Mouse (Mus musculus): Measurements from ENCODE around the gene Gm21812. TPM values are rescaled to one million over a fixed set of nuclear protein-coding genes. Genes with fewer than 3 reads are reported as not detected.
"Not testable (repeated sequence)": the region's sequence is repeated elsewhere in the genome, so short reads cannot be mapped to it uniquely, and the experiment has no call there.

The Gm21812 gene
- polyA plus RNA-seq (2014; fragmentation: Nextera tagmentation; extraction: Ambion mirVana), result not detected in 2 replicates

- H3K9ac ChIP-seq (ENCODE audit: low read length); H3K27ac ChIP-seq (ENCODE audit: low read depth, low read length); H3K4me3 ChIP-seq (ENCODE audit: low read depth, low read length); H3K4me2 ChIP-seq; H3K4me1 ChIP-seq (ENCODE audit: control insufficient read depth, insufficient read depth, low read length); ATAC-seq (ENCODE audit: low FRiP score); DNase-seq (ENCODE audit: low spot score, missing footprints); H3K9me3 ChIP-seq (ENCODE audit: control insufficient read depth, low read length); H3K36me3 ChIP-seq (ENCODE audit: control insufficient read depth, insufficient read depth, low read length); H3K27me3 ChIP-seq (ENCODE audit: control insufficient read depth, insufficient read depth, low read length): not testable (repeated sequence)
- WGBS, result no CpG with 5 or more reads among the region's 4 CpGs
These were observed at the start of gene Gm21812 for GRCm38 (mm10) chrY:9347084-9347483. Gene Gm21812 (minus strand): TSS chrY:9347184.

Other genes starting within 250 kb of the Gm21812 start
- not detected in 2 replicates for gene Gm21292, start 213.3 kb downstream of the Gm21812 start, polyA plus RNA-seq (2014; fragmentation: Nextera tagmentation; extraction: Ambion mirVana)
- gene Gm21721, start 145.0 kb downstream of the Gm21812 start, polyA plus RNA-seq (2014; fragmentation: Nextera tagmentation; extraction: Ambion mirVana), result not detected in 2 replicates
- not detected in 2 replicates for gene Gm21874, start 69.0 kb upstream of the Gm21812 start, polyA plus RNA-seq (2014; fragmentation: Nextera tagmentation; extraction: Ambion mirVana)